Mouse (Mus musculus) neural tube, embryonic 12.5 days (tissue): ENCODE data around the gene Dnajc6. TPM values are rescaled to one million over a fixed set of nuclear protein-coding genes. Genes with fewer than 3 reads are reported as not detected.
A peak's percentile ranks its signal among the peaks of the same experiment; 100 is the strongest.

Experiments used
- ATAC-seq: fragments of 200-750 bp; cut with Nextera tagmentation; 2 replicates; pipeline ENCODE4 v1.8.0; 2017; ENCODE audit warnings: low read depth, mild to moderate bottlenecking, moderate TSS enrichment, moderate library complexity; ENCODE audit not compliant: low FRiP score
- H3K27ac ChIP-seq: fragments of 300-500 bp; sonication (generic); 2 replicates; pipeline ENCODE4 v1.5.1; 2016
- H3K27me3 ChIP-seq: fragments of 300-500 bp; sonication (generic); replicated peaks from 2 replicates; pipeline ENCODE4 v1.6.1; 2016; ENCODE audit warnings: mild to moderate bottlenecking
- H3K36me3 ChIP-seq: fragments of 300-500 bp; sonication (generic); 2 replicates; pipeline ENCODE4 v1.6.1; 2016; ENCODE audit warnings: mild to moderate bottlenecking
- H3K4me1 ChIP-seq: fragments of 300-500 bp; sonication (generic); 2 replicates; pipeline ENCODE4 v1.6.1; 2016
- H3K4me2 ChIP-seq: fragments of 300-500 bp; sonication (generic); replicated peaks from 2 replicates; pipeline ENCODE4 v1.6.1; 2016; ENCODE audit warnings: mild to moderate bottlenecking
- H3K4me3 ChIP-seq: fragments of 300-500 bp; sonication (generic); 2 replicates; pipeline ENCODE4 v1.5.1; 2016
- H3K9ac ChIP-seq: fragments of 300-500 bp; sonication (generic); 2 replicates; pipeline ENCODE4 v1.6.1; 2016; ENCODE audit warnings: mild to moderate bottlenecking
- H3K9me3 ChIP-seq: fragments of 300-500 bp; sonication (generic); 2 replicates; pipeline ENCODE4 v1.6.1; 2016; ENCODE audit warnings: mild to moderate bottlenecking
- WGBS: fragments of 180-500 bp; shearing (Covaris S2); methylation state at CpG from one replicate; pipeline ENCODE4 v1.1.7; 2016; 5-methylcytosine and 5-hydroxymethylcytosine counted together
- polyA plus RNA-seq: library from polyadenylated mRNA; unstranded; fragments of >200 nt; fragmentation: Nextera tagmentation; extraction: Ambion mirVana; gene quantifications from 2 replicates; pipeline ENCODE4 v1.2.1, GENCODE M21; 2016

Gene Dnajc6
- polyA plus RNA-seq, 1 experiment from 2014 or later: 22.6 TPM

GRCm38 (mm10) chr4:101508851-101509577, 12.6 kb downstream of the Dnajc6 start:
- H3K4me3 ChIP-seq: peak overlapping the region; percentile 42
- H3K4me1 ChIP-seq: peaks cover 10% of the 10 kb centered on the region
- H3K27ac ChIP-seq: no peak overlapping the region
- H3K36me3 ChIP-seq: no peaks in the 10 kb centered on the region
- peak overlapping the region; percentile 91 for H3K4me2 ChIP-seq
- WGBS: 3% methylated on average over 30 of the region's 30 CpGs
- no peaks in the 10 kb centered on the region for H3K27me3 ChIP-seq
- H3K9ac ChIP-seq: peak overlapping the region; percentile 58
- ATAC-seq: peak; percentile 73
- no peaks in the 10 kb centered on the region for H3K9me3 ChIP-seq

- Histone ChIP-seq H3K4me1 (peaks cover 10% of the 10 kb centered on the region), H3K9me3 (no peaks in the 10 kb centered on the region), H3K4me3 (no peak overlapping the region), H3K27me3 (no peaks in the 10 kb centered on the region), H3K4me2 (no peak overlapping the region), H3K9ac (no peak overlapping the region), H3K36me3 (no peaks in the 10 kb centered on the region), H3K27ac (no peak overlapping the region)
- no peak for ATAC-seq
- 83% methylated on average over 8 of the region's 8 CpGs for WGBS
These were observed 13.9 kb downstream of the Dnajc6 start for GRCm38 (mm10) chr4:101510111-101510903.

GRCm38 (mm10) chr4:101510904-101511210, 14.4 kb downstream of the Dnajc6 start:
- Histone ChIP-seq H3K27ac (no peak overlapping the region), H3K9me3 (no peaks in the 10 kb centered on the region), H3K27me3 (no peaks in the 10 kb centered on the region), H3K4me1 (peaks cover 10% of the 10 kb centered on the region), H3K4me2 (no peak overlapping the region), H3K9ac (no peak overlapping the region), H3K4me3 (no peak overlapping the region), H3K36me3 (no peaks in the 10 kb centered on the region)
- WGBS: 85% methylated on average over 5 of the region's 5 CpGs
- no peak for ATAC-seq

- Histone ChIP-seq H3K4me1 (peaks cover 10% of the 10 kb centered on the region), H3K4me2 (no peak overlapping the region), H3K9ac (no peak overlapping the region), H3K27ac (no peak overlapping the region), H3K9me3 (no peaks in the 10 kb centered on the region), H3K4me3 (no peak overlapping the region), H3K36me3 (no peaks in the 10 kb centered on the region), H3K27me3 (no peaks in the 10 kb centered on the region)
- no peak for ATAC-seq
- 90% methylated on average over 5 of the region's 5 CpGs for WGBS
These were observed 15.5 kb downstream of the Dnajc6 start for GRCm38 (mm10) chr4:101511768-101512521.

- H3K9me3 ChIP-seq: no peaks in the 10 kb centered on the region
- 94% methylated on average over 3 of the region's 3 CpGs for WGBS
These were observed 16.8 kb downstream of the Dnajc6 start for GRCm38 (mm10) chr4:101513251-101513650.

GRCm38 (mm10) chr4:101515853-101516252, 19.4 kb downstream of the Dnajc6 start:
- 92% methylated on average over 14 of the region's 14 CpGs for WGBS
- no peak for ATAC-seq
- Histone ChIP-seq H3K9me3 (no peaks in the 10 kb centered on the region), H3K27ac (no peak overlapping the region), H3K4me2 (no peak overlapping the region), H3K9ac (no peak overlapping the region), H3K27me3 (no peaks in the 10 kb centered on the region), H3K4me3 (no peak overlapping the region), H3K36me3 (no peaks in the 10 kb centered on the region), H3K4me1 (no peaks in the 10 kb centered on the region)

More at GRCm38 (mm10) chr4:101513251-101513650, 16.8 kb downstream of the Dnajc6 start:
- no peak for ATAC-seq
- Histone ChIP-seq H3K9ac (no peak overlapping the region), H3K4me2 (no peak overlapping the region), H3K4me3 (no peak overlapping the region), H3K27ac (no peak overlapping the region), H3K36me3 (no peaks in the 10 kb centered on the region), H3K27me3 (no peaks in the 10 kb centered on the region), H3K4me1 (peaks cover 10% of the 10 kb centered on the region)

- Histone ChIP-seq H3K9me3 (no peaks in the 10 kb centered on the region), H3K27ac (no peak overlapping the region), H3K4me3 (no peak overlapping the region), H3K36me3 (no peaks in the 10 kb centered on the region), H3K27me3 (no peaks in the 10 kb centered on the region), H3K9ac (no peak overlapping the region), H3K4me1 (no peaks in the 10 kb centered on the region), H3K4me2 (no peak overlapping the region)
- 88% methylated on average over 17 of the region's 17 CpGs for WGBS
- no peak for ATAC-seq
These were observed 20.2 kb downstream of the Dnajc6 start for GRCm38 (mm10) chr4:101516434-101517168.

- Histone ChIP-seq H3K4me3 (no peak overlapping the region), H3K4me1 (no peaks in the 10 kb centered on the region; the same call in 1 of the 2 replicates), H3K36me3 (no peaks in the 10 kb centered on the region), H3K27me3 (no peaks in the 10 kb centered on the region), H3K27ac (no peak overlapping the region), H3K4me2 (no peak overlapping the region), H3K9me3 (no peaks in the 10 kb centered on the region), H3K9ac (no peak overlapping the region)
- ATAC-seq: no peak
- 83% methylated on average over 4 of the region's 4 CpGs for WGBS
These were observed 35.5 kb downstream of the Dnajc6 start for GRCm38 (mm10) chr4:101531901-101532300.

- Histone ChIP-seq H3K27ac (no peak overlapping the region), H3K4me3 (no peak overlapping the region), H3K36me3 (no peaks in the 10 kb centered on the region), H3K4me1 (no peaks in the 10 kb centered on the region), H3K27me3 (no peaks in the 10 kb centered on the region), H3K9me3 (no peaks in the 10 kb centered on the region), H3K4me2 (no peak overlapping the region), H3K9ac (no peak overlapping the region)
- WGBS: 82% methylated on average over 4 of the region's 4 CpGs
- ATAC-seq: no peak
These were observed 44.1 kb downstream of the Dnajc6 start for GRCm38 (mm10) chr4:101540516-101540915.

GRCm38 (mm10) chr4:101549958-101550591, 53.6 kb downstream of the Dnajc6 start:
- peak; percentile 84 for ATAC-seq
- 2% methylated on average over 29 of the region's 33 CpGs for WGBS
- H3K4me3 ChIP-seq: peak overlapping the region; percentile 56

GRCm38 (mm10) chr4:101550671-101551161, 54.3 kb downstream of the Dnajc6 start:
- Histone ChIP-seq H3K4me3 (peak overlapping the region; percentile 56), H3K27ac (peak overlapping the region; percentile 87), H3K4me1 (peaks cover 6% of the 10 kb centered on the region; the same call in 1 of the 2 replicates), H3K36me3 (no peaks in the 10 kb centered on the region), H3K27me3 (no peaks in the 10 kb centered on the region), H3K9me3 (no peaks in the 10 kb centered on the region), H3K9ac (peak overlapping the region; percentile 69), H3K4me2 (peak overlapping the region; percentile 84)
- 1% methylated on average over 33 of the region's 33 CpGs for WGBS
- peak; percentile 79 for ATAC-seq

More at GRCm38 (mm10) chr4:101549958-101550591, 53.6 kb downstream of the Dnajc6 start:
- Histone ChIP-seq H3K27ac (peak overlapping the region; percentile 87; the same call in 1 of the 2 replicates), H3K27me3 (no peaks in the 10 kb centered on the region), H3K9ac (peak overlapping the region; percentile 69), H3K4me2 (peak overlapping the region; percentile 84), H3K36me3 (no peaks in the 10 kb centered on the region), H3K9me3 (no peaks in the 10 kb centered on the region), H3K4me1 (peaks cover 6% of the 10 kb centered on the region; the same call in 1 of the 2 replicates)
